Mouse (Mus musculus) forebrain, embryonic 16.5 days (tissue): ENCODE measurements at regions not wholly inside any gene's neighbourhood (a gene's known extent, or its start where the extent isn't known, plus 50 kb on each side); places are given as distances from the start of the nearest gene placed in this dataset.

ENCODE experiments used
- ATAC-seq: fragments of 200-750 bp; cut with Nextera tagmentation; 2 replicates; pipeline ENCODE4 v1.8.0; 2017; ENCODE audit warnings: mild to moderate bottlenecking, moderate library complexity
- H3K27ac ChIP-seq: fragments of 300-500 bp; sonication (generic); 2 replicates; pipeline ENCODE4 v1.5.1; 2014; ENCODE audit warnings: low read length, control low read depth
- H3K27me3 ChIP-seq: fragments of 300-500 bp; sonication (generic); replicated peaks from 2 replicates; pipeline ENCODE4 v1.6.1; 2014; ENCODE audit warnings: low read length; ENCODE audit not compliant: control insufficient read depth, insufficient read depth
- H3K36me3 ChIP-seq: fragments of 300-500 bp; sonication (generic); 2 replicates; pipeline ENCODE4 v1.6.1; 2014; ENCODE audit not compliant: control insufficient read depth, insufficient read depth
- H3K4me1 ChIP-seq: fragments of 300-500 bp; sonication (generic); replicated peaks from 2 replicates; pipeline ENCODE4 v1.6.1; 2014; ENCODE audit warnings: low read length; ENCODE audit not compliant: control insufficient read depth, insufficient read depth
- H3K4me2 ChIP-seq: fragments of 300-500 bp; sonication (generic); 2 replicates; pipeline ENCODE4 v1.6.1; 2014; ENCODE audit warnings: mild to moderate bottlenecking, low read length, control low read depth
- H3K4me3 ChIP-seq: fragments of 300-500 bp; sonication (generic); replicated peaks from 2 replicates; pipeline ENCODE4 v1.5.1; 2014; ENCODE audit warnings: mild to moderate bottlenecking, low read length, control low read depth
- H3K9ac ChIP-seq: fragments of 300-500 bp; sonication (generic); replicated peaks from 2 replicates; pipeline ENCODE4 v1.6.1; 2014; ENCODE audit warnings: low read depth, low read length, control low read depth
- H3K9me3 ChIP-seq: fragments of 300-500 bp; sonication (generic); 2 replicates; pipeline ENCODE4 v1.6.1; 2016; ENCODE audit warnings: low read length; ENCODE audit not compliant: control insufficient read depth
- WGBS: fragments of 180-500 bp; shearing (Covaris S2); extraction: QIAGEN DNeasy Blood & Tissue Kit; methylation state at CpG from one replicate; pipeline ENCODE4 v1.1.7; 2014; 5-methylcytosine and 5-hydroxymethylcytosine counted together

GRCm38 (mm10) chr7:78003086-78003485 is 734.7 kb downstream of the Ntrk3 start:
- Histone ChIP-seq H3K4me2 (no peak overlapping the region), H3K27ac (no peak overlapping the region), H3K4me3 (no peak overlapping the region), H3K36me3 (no peaks in the 10 kb centered on the region), H3K27me3 (no peaks in the 10 kb centered on the region), H3K9me3 (no peaks in the 10 kb centered on the region), H3K9ac (no peak overlapping the region), H3K4me1 (no peaks in the 10 kb centered on the region)
- 66% methylated on average over 2 of the region's 2 CpGs for WGBS
- no peak for ATAC-seq

GRCm38 (mm10) chr7:77993840-77994239 is 744.0 kb downstream of the Ntrk3 start:
- ATAC-seq, result peak; percentile 80
- no peaks in the 10 kb centered on the region for H3K4me1 ChIP-seq
- H3K27me3 ChIP-seq, result no peaks in the 10 kb centered on the region
- no peak overlapping the region for H3K4me3 ChIP-seq
- H3K27ac ChIP-seq, result peak overlapping the region; percentile 65; the same call in 1 of the 2 replicates
- no peak overlapping the region for H3K4me2 ChIP-seq
- no peak overlapping the region for H3K9ac ChIP-seq
- H3K36me3 ChIP-seq, result no peaks in the 10 kb centered on the region
- no peaks in the 10 kb centered on the region for H3K9me3 ChIP-seq
- WGBS, result 54% methylated on average over 2 of the region's 2 CpGs

GRCm38 (mm10) chr7:77990150-77990549 is 747.7 kb downstream of the Ntrk3 start:
- Histone ChIP-seq H3K27ac (no peak overlapping the region), H3K4me1 (0 out of 2 replicates have a peak, but pooled peaks cover 2% of the 10 kb centered on the region), H3K27me3 (no peaks in the 10 kb centered on the region), H3K4me2 (no peak overlapping the region), H3K4me3 (no peak overlapping the region), H3K9me3 (no peaks in the 10 kb centered on the region), H3K9ac (no peak overlapping the region), H3K36me3 (no peaks in the 10 kb centered on the region)
- ATAC-seq, result peak; percentile 72
- WGBS, result 49% methylated on average over 10 of the region's 10 CpGs

GRCm38 (mm10) chr7:77988177-77988576 is 749.6 kb downstream of the Ntrk3 start:
- no peak overlapping the region for H3K27ac ChIP-seq
- no peak for ATAC-seq
- H3K27me3 ChIP-seq, result no peaks in the 10 kb centered on the region
- 0 out of 2 replicates have a peak, but pooled peaks cover 2% of the 10 kb centered on the region for H3K4me1 ChIP-seq
- H3K9me3 ChIP-seq, result no peaks in the 10 kb centered on the region
- H3K4me3 ChIP-seq, result no peak overlapping the region
- no peak overlapping the region for H3K4me2 ChIP-seq
- H3K36me3 ChIP-seq, result no peaks in the 10 kb centered on the region
- 56% methylated on average over 5 of the region's 5 CpGs for WGBS
- no peak overlapping the region for H3K9ac ChIP-seq

- Histone ChIP-seq H3K9ac (no peak overlapping the region), H3K4me3 (no peak overlapping the region), H3K36me3 (no peaks in the 10 kb centered on the region), H3K27ac (no peak overlapping the region), H3K27me3 (no peaks in the 10 kb centered on the region), H3K4me2 (no peak overlapping the region), H3K9me3 (no peaks in the 10 kb centered on the region), H3K4me1 (no peaks in the 10 kb centered on the region)
- ATAC-seq, result peak; percentile 72
- 11% methylated on average over 2 of the region's 2 CpGs for WGBS
Measured at GRCm38 (mm10) chr7:77966658-77967057, 771.2 kb downstream of the Ntrk3 start.

- no peak overlapping the region for H3K27ac ChIP-seq
- no peaks in the 10 kb centered on the region for H3K9me3 ChIP-seq
- no peaks in the 10 kb centered on the region for H3K27me3 ChIP-seq
- H3K4me1 ChIP-seq, result peaks cover 10% of the 10 kb centered on the region
- no peaks in the 10 kb centered on the region for H3K36me3 ChIP-seq
- no peak overlapping the region for H3K9ac ChIP-seq
- ATAC-seq, result no peak
- H3K4me2 ChIP-seq, result no peak overlapping the region
- WGBS, result 58% methylated on average over 2 of the region's 2 CpGs
- no peak overlapping the region for H3K4me3 ChIP-seq
Measured at GRCm38 (mm10) chr7:77933366-77933765, 804.4 kb downstream of the Ntrk3 start.

- Histone ChIP-seq H3K4me1 (peaks cover 12% of the 10 kb centered on the region), H3K9me3 (no peaks in the 10 kb centered on the region), H3K4me3 (no peak overlapping the region), H3K27me3 (no peaks in the 10 kb centered on the region), H3K4me2 (no peak overlapping the region), H3K36me3 (no peaks in the 10 kb centered on the region), H3K27ac (no peak overlapping the region), H3K9ac (no peak overlapping the region)
- 65% methylated on average over 4 of the region's 4 CpGs for WGBS
- peak; percentile 75 for ATAC-seq
Measured at GRCm38 (mm10) chr7:77928479-77929467, 809.0 kb downstream of the Ntrk3 start.

GRCm38 (mm10) chr7:77899231-77899630 is 838.6 kb downstream of the Ntrk3 start:
- H3K4me3 ChIP-seq, result no peak overlapping the region
- no peaks in the 10 kb centered on the region for H3K9me3 ChIP-seq
- no peaks in the 10 kb centered on the region for H3K36me3 ChIP-seq
- no peaks in the 10 kb centered on the region for H3K27me3 ChIP-seq
- H3K9ac ChIP-seq, result no peak overlapping the region
- WGBS, result 61% methylated on average over 7 of the region's 7 CpGs
- no peak overlapping the region for H3K4me2 ChIP-seq
- no peak for ATAC-seq
- H3K4me1 ChIP-seq, result no peaks in the 10 kb centered on the region
- H3K27ac ChIP-seq, result no peak overlapping the region

- WGBS, result 76% methylated on average over 2 of the region's 2 CpGs
- no peak for ATAC-seq
- Histone ChIP-seq H3K4me2 (no peak overlapping the region), H3K9me3 (no peaks in the 10 kb centered on the region), H3K27ac (no peak overlapping the region), H3K4me3 (no peak overlapping the region), H3K27me3 (no peaks in the 10 kb centered on the region), H3K9ac (no peak overlapping the region), H3K4me1 (no peaks in the 10 kb centered on the region), H3K36me3 (no peaks in the 10 kb centered on the region)
Measured at GRCm38 (mm10) chr7:77888543-77888942, 849.3 kb downstream of the Ntrk3 start.
